Mouse (Mus musculus): ENCODE measurements at regions not wholly inside any gene's neighbourhood (a gene's known extent, or its start where the extent isn't known, plus 50 kb on each side); places are given as distances from the start of the nearest gene placed in this dataset.

DNA sequence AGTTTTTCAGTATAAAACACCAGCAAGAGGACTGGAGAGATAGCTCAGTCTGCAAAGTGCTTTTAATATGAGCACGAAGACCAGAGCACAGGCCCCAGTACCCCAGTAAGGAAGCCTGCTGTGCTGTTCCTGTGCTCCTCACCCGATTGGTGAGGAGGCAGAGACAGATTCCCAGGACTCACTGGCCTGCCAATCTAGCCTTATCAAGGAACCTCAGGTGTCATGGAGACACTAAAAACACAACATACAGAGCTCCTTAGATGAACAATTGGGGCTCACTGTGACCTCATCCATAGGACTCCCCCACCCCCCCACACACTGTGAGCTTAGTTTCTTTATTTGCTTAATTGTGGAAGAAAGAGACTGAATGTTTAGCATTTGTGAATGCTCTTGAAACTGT is 355.4 kb upstream of the Marcks start:
- WGBS, result 76% methylated on average over 2 of the region's 2 CpGs
- Histone ChIP-seq H3K4me3 (ENCODE audit: insufficient read depth, low read depth, low read length) (no peak overlapping the region), H3K27ac (ENCODE audit: insufficient read depth, low read depth, low read length) (no peak overlapping the region), H3K27me3 (replicated peaks; ENCODE audit: control insufficient read depth, insufficient read depth, low read length) (no peaks in the 10 kb centered on the region), H3K4me1 (ENCODE audit: control insufficient read depth, insufficient read depth, low read length) (no peaks in the 10 kb centered on the region), H3K36me3 (ENCODE audit: control insufficient read depth, insufficient read depth, low read length) (no peaks in the 10 kb centered on the region)
- TF ChIP-seq CTCF (conservative IDR thresholded peaks at IDR 0.05; ENCODE audit: insufficient read depth, insufficient read length, low read depth, low read length) (no peak), POLR2A (IDR thresholded peaks at IDR 0.05; ENCODE audit: low read depth, low read length) (no peak)
- no peak for DNase-seq

DNA sequence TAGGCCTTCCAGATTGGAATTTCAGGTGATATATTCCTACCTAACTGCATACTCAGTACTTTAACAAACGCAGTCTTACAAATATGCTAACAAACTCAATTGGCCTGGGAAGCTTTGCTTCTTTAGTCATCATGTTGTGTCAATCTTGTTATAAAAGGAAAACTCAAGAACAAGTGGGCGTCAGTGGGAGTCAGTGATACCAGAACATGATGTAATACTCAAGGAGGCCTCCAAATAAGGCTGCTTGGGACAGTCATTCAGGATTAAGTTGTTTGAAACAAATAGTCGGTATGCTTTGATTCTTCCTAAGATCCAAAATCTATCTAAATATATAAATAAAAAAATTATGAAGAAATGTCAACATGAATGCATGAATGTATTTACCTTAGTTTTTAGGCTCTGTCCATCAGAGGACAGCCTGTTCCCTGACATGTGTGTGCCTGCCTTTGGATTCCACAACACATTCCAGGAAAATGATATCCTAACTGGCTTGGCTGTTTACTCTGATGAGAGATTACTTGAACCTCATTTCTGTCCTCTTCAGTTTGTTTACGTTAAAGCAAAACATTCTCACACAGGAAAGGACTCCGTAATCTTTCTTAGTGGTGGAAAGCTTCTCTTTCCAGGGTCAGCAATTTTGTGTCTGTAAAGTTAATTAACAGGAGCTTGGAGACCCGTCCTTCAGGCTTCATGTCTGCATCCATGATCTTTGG is 345.7 kb upstream of the Marcks start:
- no peak for DNase-seq
- H3K4me1 ChIP-seq (ENCODE audit: control insufficient read depth, insufficient read depth, low read length), result no peaks in the 10 kb centered on the region
- 70% methylated on average over 6 of the region's 6 CpGs for WGBS
- H3K36me3 ChIP-seq (ENCODE audit: control insufficient read depth, insufficient read depth, low read length), result no peaks in the 10 kb centered on the region
- no peak overlapping the region for H3K27ac ChIP-seq (ENCODE audit: insufficient read depth, low read depth, low read length)
- TF ChIP-seq CTCF (conservative IDR thresholded peaks at IDR 0.05; ENCODE audit: insufficient read depth, insufficient read length, low read depth, low read length) (no peak), POLR2A (IDR thresholded peaks at IDR 0.05; ENCODE audit: low read depth, low read length) (no peak)
- no peaks in the 10 kb centered on the region for H3K27me3 ChIP-seq (replicated peaks; ENCODE audit: control insufficient read depth, insufficient read depth, low read length)
- H3K4me3 ChIP-seq (ENCODE audit: insufficient read depth, low read depth, low read length), result no peak overlapping the region

DNA sequence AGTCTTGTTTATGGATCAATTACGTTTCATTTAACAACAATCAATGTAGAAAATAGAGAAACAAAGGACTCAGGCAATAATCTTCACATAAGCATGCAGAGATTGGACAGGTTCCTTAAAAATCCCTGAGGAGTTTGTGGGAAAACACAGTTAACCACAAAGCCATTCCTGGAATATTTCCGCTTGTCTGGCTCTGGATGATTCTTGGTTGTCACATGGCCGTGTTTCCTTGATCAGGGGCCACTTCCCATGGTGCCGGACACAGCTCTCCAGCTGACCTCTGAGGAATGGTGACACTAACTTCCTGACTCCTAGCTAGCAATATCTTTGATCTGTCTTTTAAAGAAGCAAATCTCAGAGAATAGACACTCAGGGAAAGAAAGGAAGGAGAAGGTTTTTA is 344.8 kb upstream of the Marcks start:
- WGBS, result 43% methylated on average over 4 of the region's 4 CpGs
- Histone ChIP-seq H3K4me1 (ENCODE audit: control insufficient read depth, insufficient read depth, low read length) (no peaks in the 10 kb centered on the region), H3K36me3 (ENCODE audit: control insufficient read depth, insufficient read depth, low read length) (no peaks in the 10 kb centered on the region), H3K27ac (ENCODE audit: insufficient read depth, low read depth, low read length) (no peak overlapping the region), H3K27me3 (replicated peaks; ENCODE audit: control insufficient read depth, insufficient read depth, low read length) (no peaks in the 10 kb centered on the region), H3K4me3 (ENCODE audit: insufficient read depth, low read depth, low read length) (no peak overlapping the region)
- peak; percentile 82 for DNase-seq
- TF ChIP-seq POLR2A (IDR thresholded peaks at IDR 0.05; ENCODE audit: low read depth, low read length), result no peak
- TF ChIP-seq CTCF (conservative IDR thresholded peaks at IDR 0.05; ENCODE audit: insufficient read depth, insufficient read length, low read depth, low read length), result no peak

DNA sequence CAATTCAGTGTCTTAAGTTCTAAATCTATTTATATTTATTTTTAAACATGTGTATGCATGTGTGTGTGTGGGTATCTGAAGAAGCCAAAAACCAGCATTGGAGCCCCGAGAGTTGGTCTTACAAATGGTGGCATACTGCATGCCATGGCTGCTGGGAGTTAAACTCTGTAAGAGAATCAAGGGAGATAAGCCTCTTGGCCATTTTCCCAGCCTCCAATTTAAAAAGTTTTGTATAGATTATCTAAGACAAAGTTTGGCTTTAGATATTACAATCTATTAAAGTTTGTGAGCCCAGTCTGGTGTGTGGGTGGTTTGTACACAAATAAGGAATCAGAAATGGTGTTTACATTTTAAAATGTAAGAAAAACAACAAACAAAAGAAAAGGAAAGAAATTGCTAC is 343.2 kb upstream of the Marcks start:
- WGBS, result 88% methylated on average over 1 of the region's 1 CpGs
- no peak for DNase-seq
- TF ChIP-seq CTCF (conservative IDR thresholded peaks at IDR 0.05; ENCODE audit: insufficient read depth, insufficient read length, low read depth, low read length) (no peak), POLR2A (IDR thresholded peaks at IDR 0.05; ENCODE audit: low read depth, low read length) (no peak)
- Histone ChIP-seq H3K4me1 (ENCODE audit: control insufficient read depth, insufficient read depth, low read length) (no peaks in the 10 kb centered on the region), H3K27me3 (replicated peaks; ENCODE audit: control insufficient read depth, insufficient read depth, low read length) (no peaks in the 10 kb centered on the region), H3K36me3 (ENCODE audit: control insufficient read depth, insufficient read depth, low read length) (no peaks in the 10 kb centered on the region), H3K27ac (ENCODE audit: insufficient read depth, low read depth, low read length) (no peak overlapping the region), H3K4me3 (ENCODE audit: insufficient read depth, low read depth, low read length) (no peak overlapping the region)

DNA sequence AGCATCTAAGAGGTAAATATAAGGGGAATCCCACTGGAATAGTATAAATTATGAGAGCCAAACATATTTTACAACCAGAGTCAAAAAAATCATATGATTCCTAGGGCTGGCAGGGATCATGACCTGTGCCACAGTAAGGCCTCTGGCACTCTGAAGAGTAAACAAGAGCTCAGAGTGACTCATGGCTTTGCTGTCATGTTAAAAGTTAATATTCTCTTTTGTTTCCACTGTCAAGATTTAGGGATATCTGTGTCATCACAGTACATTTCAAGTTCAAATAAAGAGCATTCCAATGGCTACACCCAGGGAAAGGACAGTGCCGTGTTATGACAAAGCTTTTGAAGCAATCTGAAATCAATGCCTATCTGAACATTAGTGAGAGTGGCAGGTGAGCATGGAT is 341.6 kb upstream of the Marcks start:
- Histone ChIP-seq H3K27ac (ENCODE audit: insufficient read depth, low read depth, low read length) (peak overlapping the region; percentile 38; the same call in 1 of the 2 replicates), H3K36me3 (ENCODE audit: control insufficient read depth, insufficient read depth, low read length) (no peaks in the 10 kb centered on the region), H3K4me1 (ENCODE audit: control insufficient read depth, insufficient read depth, low read length) (no peaks in the 10 kb centered on the region), H3K4me3 (ENCODE audit: insufficient read depth, low read depth, low read length) (no peak overlapping the region), H3K27me3 (replicated peaks; ENCODE audit: control insufficient read depth, insufficient read depth, low read length) (no peaks in the 10 kb centered on the region)
- peak; percentile 20 for DNase-seq
- 68% methylated on average over 1 of the region's 1 CpGs for WGBS
- TF ChIP-seq CTCF (conservative IDR thresholded peaks at IDR 0.05; ENCODE audit: insufficient read depth, insufficient read length, low read depth, low read length), result no peak
- no peak for TF ChIP-seq POLR2A (IDR thresholded peaks at IDR 0.05; ENCODE audit: low read depth, low read length)

DNA sequence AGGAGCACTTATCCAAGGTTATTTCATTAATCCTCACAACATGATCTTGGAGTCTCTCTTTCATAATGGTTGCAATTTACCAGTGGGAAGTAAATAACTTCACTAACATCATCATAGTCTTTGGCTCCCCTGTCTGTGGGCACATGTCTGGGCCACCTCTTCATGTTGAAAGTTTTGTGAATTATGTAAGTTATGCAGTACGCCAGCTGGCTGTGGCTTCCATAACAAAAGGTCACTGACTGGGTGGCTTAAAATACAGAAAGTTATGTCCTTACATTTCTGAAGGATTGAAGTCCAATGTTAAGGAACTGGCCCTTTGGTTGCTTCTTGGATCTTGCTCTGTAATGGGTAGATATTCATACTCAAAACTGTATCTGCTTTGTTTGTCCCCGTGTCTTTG is 339.4 kb upstream of the Marcks start:
- H3K27ac ChIP-seq (ENCODE audit: insufficient read depth, low read depth, low read length), result no peak overlapping the region
- no peaks in the 10 kb centered on the region for H3K36me3 ChIP-seq (ENCODE audit: control insufficient read depth, insufficient read depth, low read length)
- DNase-seq, result peak; percentile 5
- H3K4me3 ChIP-seq (ENCODE audit: insufficient read depth, low read depth, low read length), result no peak overlapping the region
- H3K27me3 ChIP-seq (replicated peaks; ENCODE audit: control insufficient read depth, insufficient read depth, low read length), result no peaks in the 10 kb centered on the region
- 97% methylated on average over 2 of the region's 2 CpGs for WGBS
- no peaks in the 10 kb centered on the region for H3K4me1 ChIP-seq (ENCODE audit: control insufficient read depth, insufficient read depth, low read length)
- TF ChIP-seq POLR2A (IDR thresholded peaks at IDR 0.05; ENCODE audit: low read depth, low read length) (no peak), CTCF (conservative IDR thresholded peaks at IDR 0.05; ENCODE audit: insufficient read depth, insufficient read length, low read depth, low read length) (no peak)

DNA sequence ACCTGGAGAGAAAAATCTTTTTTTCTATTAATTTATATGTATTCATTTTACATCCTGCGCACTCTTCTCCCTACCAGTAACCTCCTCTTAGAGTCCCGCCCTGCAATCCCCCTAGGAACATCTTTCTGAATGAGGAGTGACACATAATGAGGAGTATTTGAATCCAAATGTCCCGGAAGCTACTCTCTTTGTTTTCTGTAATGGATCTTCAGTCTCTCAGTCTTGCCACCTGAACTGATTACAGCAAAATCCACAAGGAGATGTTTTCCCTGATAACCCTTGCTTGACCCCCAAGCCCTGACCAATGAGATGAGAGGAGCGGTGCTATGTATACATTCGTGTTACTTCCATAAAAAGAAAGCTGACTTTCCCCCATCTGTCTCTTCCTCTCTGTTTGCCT is 334.4 kb upstream of the Marcks start:
- TF ChIP-seq POLR2A (IDR thresholded peaks at IDR 0.05; ENCODE audit: low read depth, low read length), result no peak
- TF ChIP-seq CTCF (conservative IDR thresholded peaks at IDR 0.05; ENCODE audit: insufficient read depth, insufficient read length, low read depth, low read length), result no peak
- 91% methylated on average over 5 of the region's 5 CpGs for whole genome bisulfite sequencing
- Histone ChIP-seq H3K27me3 (replicated peaks; ENCODE audit: control insufficient read depth, insufficient read depth, low read length) (no peaks in the 10 kb centered on the region), H3K27ac (ENCODE audit: insufficient read depth, low read depth, low read length) (no peak overlapping the region), H3K4me3 (ENCODE audit: insufficient read depth, low read depth, low read length) (no peak overlapping the region), H3K4me1 (ENCODE audit: control insufficient read depth, insufficient read depth, low read length) (no peaks in the 10 kb centered on the region), H3K36me3 (ENCODE audit: control insufficient read depth, insufficient read depth, low read length) (no peaks in the 10 kb centered on the region)
- DNase-seq, result no peak

All from kidney, adult 2 months (tissue).